Mouse (Mus musculus): ENCODE measurements around the gene Lin28a.

Lin28a gene

GRCm38 (mm10) chr4:134018779-134019145 is at the start of gene Lin28a:
Lin28a (minus strand) TSS chr4:134018841.
- DNase-seq = no peak

DNA sequence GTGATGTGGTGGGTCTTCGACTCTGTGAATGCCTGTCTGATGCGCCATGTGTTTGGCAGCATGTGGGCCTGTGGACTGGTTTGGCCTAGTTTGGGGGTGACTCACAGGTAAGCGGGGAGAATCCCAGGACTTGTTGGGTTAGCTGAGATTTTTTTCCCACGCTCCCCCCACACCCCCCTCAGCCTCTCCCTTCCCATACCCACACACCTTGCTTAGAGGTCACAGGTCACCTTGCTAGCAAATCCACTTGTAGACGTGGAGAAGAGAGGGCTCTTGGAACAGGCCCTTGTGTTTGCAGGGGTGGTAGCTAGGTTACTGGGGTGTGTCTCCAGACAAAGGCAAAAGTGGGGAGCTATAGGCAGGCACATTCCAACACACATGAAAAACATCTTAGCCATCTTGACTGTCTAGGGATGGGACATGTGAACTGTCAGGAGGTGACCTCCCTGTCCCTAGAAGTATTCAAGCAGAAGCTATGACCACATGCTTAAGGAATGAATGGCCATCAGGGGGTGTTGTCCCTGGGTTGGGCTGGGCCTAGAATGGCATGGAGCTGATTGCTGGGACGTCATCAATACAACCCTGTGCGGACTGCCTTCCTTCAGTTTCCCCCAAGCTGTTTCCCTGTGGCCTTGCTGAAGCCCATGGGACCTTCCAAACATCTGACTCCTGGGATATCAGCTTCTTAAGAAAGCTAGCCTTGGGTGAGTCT is 49.3 kb upstream of the Lin28a start:
- no peak for DNase-seq

GRCm38 (mm10) chr4:134067383-134067782 is 48.7 kb upstream of the Lin28a start:
- DNase-seq = no peak

DNA sequence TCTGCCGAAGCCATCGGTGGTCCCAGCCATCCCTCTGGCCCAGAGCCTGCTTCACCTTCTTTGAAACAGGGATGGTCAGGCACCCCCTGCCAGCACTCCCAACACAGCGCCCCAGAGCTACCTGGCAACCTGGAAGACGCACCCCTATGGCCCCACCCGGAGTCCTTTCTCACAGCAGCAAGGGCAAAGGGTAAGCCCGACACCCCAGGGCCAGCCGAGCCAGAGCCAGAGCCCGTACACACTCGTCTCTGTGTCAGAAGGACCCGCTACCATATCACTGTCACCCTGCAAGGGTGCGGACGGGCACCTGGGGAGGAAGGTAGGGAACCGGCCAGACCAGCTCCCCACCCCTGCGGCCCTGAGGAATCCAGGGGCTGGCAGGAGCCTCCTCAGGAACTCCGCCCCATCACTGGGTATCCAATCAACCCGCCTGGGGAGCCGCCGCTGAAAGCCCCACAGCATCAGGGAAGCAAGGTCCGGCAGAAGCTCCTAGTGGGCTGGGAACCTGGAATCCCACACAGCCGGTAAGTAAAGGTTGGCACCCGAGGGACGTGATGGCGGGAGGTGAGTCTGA is 46.9 kb upstream of the Lin28a start:
- DNase-seq = no peak

DNA sequence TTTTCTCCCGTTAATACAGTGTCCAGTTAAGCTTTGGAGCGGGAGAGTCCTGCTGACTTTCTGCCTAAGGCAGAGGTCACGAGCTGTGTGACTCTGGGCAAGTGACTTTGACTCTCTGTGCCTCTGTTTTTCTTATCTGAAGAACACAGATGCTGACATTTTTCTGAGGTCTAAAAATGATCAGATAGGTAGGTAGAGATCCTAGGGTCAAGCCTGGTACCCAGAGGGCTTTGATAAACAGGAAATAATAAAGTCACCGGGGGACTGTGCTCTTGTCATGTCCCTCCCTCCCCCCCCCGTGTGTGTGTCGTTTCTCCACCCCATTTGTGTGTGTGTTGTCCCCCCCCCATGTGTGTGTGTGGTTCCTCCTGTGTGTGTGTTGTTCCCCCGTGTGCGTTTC is 43.9 kb upstream of the Lin28a start:
- no peak for DNase-seq

DNA sequence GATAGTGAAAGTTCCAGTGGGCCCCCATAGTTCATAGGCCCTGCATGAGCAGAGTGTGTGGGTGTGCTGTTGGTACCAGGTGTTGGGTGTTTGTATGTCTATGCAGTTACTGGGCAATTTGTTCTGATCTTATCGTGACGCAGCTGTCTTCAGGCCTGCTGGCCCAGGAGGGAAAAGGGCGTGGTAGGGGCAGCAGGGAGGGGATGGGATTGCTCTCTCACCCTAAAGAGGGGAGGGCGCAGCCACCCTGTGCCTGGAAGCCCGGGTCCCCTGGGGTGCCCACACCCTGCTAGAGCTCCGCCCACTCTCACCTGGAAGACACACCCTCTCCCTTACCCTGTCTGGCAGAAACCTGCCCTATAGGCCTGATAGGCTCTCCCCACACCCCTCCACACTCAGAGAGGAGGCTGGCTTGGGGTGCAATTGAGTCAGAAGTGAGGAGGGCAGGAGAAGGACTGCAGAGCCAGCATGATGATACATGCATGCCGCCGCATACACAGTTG is 43.4 kb upstream of the Lin28a start:
- DNase-seq = no peak

- no peak for DNase-seq
Measured at GRCm38 (mm10) chr4:134061166-134061830, 42.7 kb upstream of the Lin28a start.

DNA sequence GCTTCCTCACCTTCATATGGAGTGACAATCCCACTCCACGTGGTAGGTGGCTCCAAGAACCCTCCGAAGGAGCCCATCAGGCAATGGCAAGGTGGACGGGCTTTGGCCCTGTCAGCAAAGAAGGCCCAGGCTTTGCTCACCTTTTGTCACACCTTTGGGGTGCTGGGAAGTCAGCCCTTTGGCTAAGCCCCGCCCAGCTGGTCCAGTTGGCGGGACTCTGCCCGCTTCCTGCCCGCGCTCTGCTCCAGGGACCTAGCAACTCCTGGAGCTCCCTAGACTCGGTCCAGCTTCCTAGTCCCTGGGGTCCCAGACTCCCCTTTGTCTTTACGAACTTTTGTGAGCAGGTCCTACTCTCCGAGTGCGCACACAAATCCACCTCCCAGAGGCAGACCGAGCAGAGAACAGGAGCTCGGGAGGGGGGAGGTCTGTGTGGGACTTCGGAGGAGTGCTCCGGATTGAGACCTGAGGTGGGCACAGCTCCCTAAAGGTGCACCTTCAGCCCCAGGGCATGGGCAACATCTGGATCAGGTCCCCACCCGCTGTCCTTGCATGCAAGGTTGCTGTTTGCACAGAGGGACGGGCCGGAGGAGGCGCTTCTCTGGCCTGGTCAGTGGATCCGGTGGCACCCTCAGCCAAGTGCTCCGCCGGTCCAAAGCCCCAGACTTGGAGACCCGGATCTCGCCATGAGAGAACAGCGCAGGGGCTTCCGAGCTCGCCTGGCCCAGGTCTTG is 41.7 kb upstream of the Lin28a start, which contains the start of gene Crybg2:
Gene Crybg2 (plus strand): TSS at position 681 of the 731 bp plus-strand sequence.
- no peak for DNase-seq

DNA sequence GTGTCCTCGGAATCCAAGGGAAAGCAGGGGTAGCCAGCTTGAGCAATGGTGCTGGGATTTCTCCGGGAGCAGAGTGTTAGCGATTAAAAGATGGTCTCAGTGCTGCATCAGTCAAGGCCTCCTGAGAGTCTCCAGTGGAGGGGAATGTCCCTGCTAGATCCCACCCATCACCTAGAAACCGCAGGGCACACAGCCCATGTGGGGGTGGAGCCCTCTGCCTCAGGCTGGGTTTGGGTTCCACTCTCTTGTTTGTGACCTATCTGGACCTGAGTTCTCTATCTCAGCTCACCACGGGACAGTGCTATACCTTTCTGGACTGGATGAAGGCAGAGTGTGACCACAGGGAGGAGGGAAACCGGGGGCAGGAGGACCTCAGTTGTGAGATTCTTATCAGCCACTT is 40.3 kb upstream of the Lin28a start:
- DNase-seq = no peak

DNA sequence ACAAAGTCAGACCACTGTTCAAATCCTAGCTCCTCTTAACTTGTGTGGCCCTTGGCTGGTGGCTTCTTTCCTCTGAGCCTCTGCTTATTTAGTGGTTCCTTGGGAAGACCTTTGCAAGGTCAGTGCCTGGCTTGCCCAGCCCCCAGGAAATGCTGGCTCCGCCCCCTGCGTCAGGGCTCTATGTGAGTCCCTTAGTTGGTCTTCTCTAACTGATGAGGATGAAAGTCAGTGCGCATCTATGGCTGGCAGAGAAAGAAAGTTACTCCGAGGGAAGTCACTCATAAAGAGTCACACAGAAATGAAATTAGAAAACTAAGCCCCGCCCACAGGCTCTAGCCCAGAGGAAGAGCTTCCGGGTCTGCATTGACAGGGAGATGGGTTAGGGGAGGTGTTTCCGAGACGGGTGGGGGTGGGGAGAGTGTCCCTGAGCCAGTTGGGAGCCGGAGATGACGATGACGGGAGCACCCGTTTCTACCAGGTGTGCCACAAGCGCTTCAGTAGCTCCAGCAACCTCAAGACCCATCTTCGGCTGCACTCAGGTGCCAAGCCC is 39.6 kb upstream of the Lin28a start:
- DNase-seq = no peak

DNA sequence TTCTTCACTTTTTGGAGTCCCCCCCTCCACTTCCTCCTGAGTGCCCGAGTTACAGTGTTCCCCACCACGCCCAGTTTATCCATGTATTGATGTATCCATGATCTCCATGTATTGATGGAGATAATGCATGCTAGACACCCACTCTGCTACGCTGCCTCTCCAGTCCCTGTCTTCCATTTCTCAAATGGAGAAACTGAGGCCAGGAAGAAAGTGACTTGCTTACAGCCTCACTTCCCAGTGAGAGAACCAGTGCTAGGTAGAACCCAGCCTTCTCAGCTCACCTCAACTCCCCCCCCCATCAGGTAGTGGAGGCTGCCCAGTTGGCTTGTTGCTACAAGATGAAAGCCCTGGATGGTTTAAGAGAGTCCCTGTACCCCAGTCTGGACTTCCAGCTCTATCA is 34.9 kb upstream of the Lin28a start, which contains the start of gene Zfp683:
Gene Zfp683 (plus strand): TSS at position 301 of the 400 bp plus-strand sequence.
- no peak for DNase-seq

GRCm38 (mm10) chr4:134052560-134052959 is 33.9 kb upstream of the Lin28a start:
- no peak for DNase-seq

DNA sequence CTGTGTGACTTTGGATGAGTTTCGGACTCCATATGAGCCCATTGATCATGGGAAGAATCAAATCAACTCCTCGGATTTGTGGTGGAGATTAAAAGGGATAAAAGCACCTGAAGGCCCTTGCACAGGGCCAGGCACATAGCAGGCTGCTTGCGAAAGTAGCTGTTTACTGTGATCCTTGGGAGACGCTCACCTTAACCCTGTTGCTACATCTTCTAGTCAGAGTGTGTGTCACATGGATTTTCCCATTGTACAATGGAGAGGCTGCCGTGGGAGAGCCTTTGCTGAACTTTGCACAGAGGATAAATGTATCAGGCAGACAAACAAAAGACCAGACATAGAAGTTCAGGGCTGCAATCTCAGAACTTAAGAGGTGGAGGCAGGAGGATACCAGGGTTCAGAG is 33.3 kb upstream of the Lin28a start:
- no peak for DNase-seq

- DNase-seq = no peak
Measured at GRCm38 (mm10) chr4:134047648-134048047, 29.0 kb upstream of the Lin28a start.

DNA sequence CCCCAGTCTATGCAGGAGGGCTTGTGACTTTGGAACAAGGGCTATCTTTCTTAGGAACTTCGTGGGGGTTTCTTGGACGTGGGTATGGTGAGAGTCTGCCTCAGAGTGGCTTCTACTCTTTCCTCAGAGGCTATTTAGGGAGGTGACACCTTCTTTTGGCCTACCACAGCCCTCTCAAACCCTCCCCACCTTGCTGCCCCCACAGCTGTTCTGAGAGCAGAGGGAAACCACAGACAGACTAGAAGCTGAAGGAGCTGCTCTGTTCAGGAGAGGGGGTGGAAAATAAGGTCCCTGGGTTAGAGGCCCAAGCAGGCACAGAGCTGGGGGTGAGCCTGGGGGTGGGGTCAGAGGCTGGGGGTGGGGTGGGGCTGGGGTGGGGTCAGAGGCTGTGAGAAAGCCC is 24.4 kb upstream of the Lin28a start:
- DNase-seq = no peak

- no peak for DNase-seq
Measured at GRCm38 (mm10) chr4:134041317-134042123, 22.9 kb upstream of the Lin28a start.

GRCm38 (mm10) chr4:134035953-134036352 is 17.3 kb upstream of the Lin28a start:
- peak; percentile 88 to 89 for DNase-seq

DNA sequence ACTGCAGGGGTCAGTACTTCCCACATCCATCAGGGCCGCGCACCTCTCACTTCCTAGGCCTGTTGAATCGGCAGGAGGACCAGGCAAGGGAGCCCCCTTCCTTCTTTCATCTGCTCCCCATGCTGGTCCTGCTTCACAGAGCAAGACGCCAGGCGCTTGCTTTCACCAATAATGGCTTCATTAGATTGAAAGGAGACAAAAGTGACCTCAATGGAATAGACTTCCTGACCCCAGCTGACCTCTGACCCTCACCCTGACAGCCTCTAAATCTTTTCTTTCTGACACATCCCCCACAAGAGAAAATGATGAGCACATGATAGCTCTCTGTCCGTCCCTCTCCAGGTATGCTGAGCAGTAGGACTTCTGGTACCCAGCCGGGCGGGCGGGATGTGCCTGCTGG is 7.2 kb upstream of the Lin28a start:
- DNase-seq = no peak

DNA sequence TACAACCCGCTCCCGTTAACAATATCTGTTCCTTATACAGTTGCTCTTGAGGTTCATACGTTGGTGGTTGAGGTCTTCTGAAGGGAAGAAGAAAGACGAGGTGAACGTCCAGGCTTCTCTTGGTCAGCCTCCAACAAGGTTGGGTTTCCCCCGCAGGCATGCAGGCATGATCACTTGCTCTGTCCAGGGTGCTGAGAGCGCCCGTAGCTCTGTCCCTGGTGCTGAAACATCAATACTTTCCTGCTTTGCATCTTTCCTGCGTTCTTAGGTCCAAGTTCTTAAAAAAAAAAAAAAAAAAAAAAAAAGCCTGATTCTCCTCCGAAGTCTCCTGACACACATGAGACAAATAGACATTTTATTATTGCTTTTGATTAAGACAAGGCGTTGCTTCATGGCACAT is 2.0 kb upstream of the Lin28a start:
- DNase-seq = peak; percentile 69 to 72

DNA sequence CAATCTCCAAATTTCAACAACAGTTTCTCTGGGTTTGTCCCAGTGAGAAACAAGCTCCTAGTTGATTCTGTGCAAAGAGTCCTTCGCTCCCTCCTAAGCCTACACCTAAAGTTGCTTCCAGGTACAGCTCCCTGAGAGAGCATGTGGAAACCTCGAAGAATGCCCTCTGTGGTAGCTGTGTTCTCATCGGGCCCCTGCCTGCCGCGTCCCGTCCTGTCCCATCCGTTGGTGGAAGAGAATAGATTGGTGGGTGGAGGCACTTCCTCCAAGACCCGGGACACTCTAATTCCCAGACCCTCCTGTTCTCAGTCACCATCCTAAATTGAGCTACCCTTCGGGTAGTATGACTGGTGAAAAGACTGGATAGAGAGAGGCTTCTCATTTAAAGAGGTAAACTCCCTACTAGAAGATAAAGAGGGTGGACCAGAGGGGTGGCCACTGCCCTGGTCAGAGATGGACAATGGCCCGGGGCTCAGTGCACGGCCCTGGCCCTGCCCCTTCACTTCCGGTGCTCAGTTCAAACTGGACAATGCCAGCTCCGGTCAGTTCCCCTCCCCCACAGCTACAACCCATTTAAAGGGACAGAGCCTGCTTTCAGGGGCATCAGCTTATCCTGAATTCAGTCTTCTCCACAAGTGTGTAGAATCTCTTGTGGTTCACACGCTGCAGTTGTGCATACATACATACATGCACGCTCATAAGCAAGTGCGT is 1.2 kb upstream of the Lin28a start:
- no peak for DNase-seq

GRCm38 (mm10) chr4:134019210-134019609 is 569 bp upstream of the Lin28a start:
- no peak for DNase-seq
